Mouse (Mus musculus) adrenal gland (tissue): Measurements from ENCODE around the gene Gphb5.
"Not testable (repeated sequence)": the region's sequence is repeated elsewhere in the genome, so short reads cannot be mapped to it uniquely, and the experiment has no call there.

Source experiments
- intact Hi-C: fragments of 180-260 bp; cut with DNase I; formaldehyde crosslinking; loops from one replicate; pipeline ENCODE4 v1.15.1; 2025
- long read RNA-seq, 2 experiments: library from polyadenylated mRNA; unstranded; transcript quantifications; one replicate each; pipeline ENCODE4 v2.0.0; 2020; ENCODE audit warnings: borderline replicate concordance in 1 of 2; ENCODE audit not compliant: insufficient replicate concordance in 1 of 2

Gphb5 gene
- long read RNA-seq, experiment 1 = 0 reads
- long read RNA-seq, experiment 2 = 0 reads

GRCm38 (mm10) chr12:75416681-75417080, at the start of gene Gphb5:
Gphb5 (minus strand) TSS chr12:75416781.
- intact Hi-C loops = no loop called here

GRCm38 (mm10) chr12:75466206-75466605, 49.6 kb upstream of the Gphb5 start:
- intact Hi-C loops = loop anchor here (5.0 kb wide), 2 partner anchors 131 to 311 kb away; partner anchors contain the start of gene Ppp2r5e

GRCm38 (mm10) chr12:75464016-75464769, 47.6 kb upstream of the Gphb5 start:
- intact Hi-C loops = loop anchor here (5.0 kb wide), 1 partner anchor 183 kb away; no protein-coding TSS in a partner anchor

GRCm38 (mm10) chr12:75460561-75460960, 44.0 kb upstream of the Gphb5 start:
- intact Hi-C loops = loop anchor here (5.0 kb wide), 1 partner anchor 187 kb away; no protein-coding TSS in a partner anchor

- intact Hi-C loops = loop anchor here (5.0 kb wide), 1 partner anchor 188 kb away; no protein-coding TSS in a partner anchor
These were observed 43.1 kb upstream of the Gphb5 start for GRCm38 (mm10) chr12:75459656-75460055.

GRCm38 (mm10) chr12:75453441-75453840, 36.9 kb upstream of the Gphb5 start:
- intact Hi-C loops = no loop called here

GRCm38 (mm10) chr12:75453027-75453426, 36.4 kb upstream of the Gphb5 start:
- intact Hi-C loops = no loop called here

- intact Hi-C loops = no loop called here
These were observed 34.0 kb upstream of the Gphb5 start for GRCm38 (mm10) chr12:75450592-75450991.

GRCm38 (mm10) chr12:75450011-75450410, 33.4 kb upstream of the Gphb5 start:
- intact Hi-C loops = no loop called here

GRCm38 (mm10) chr12:75449475-75449966, 32.9 kb upstream of the Gphb5 start:
- intact Hi-C loops = no loop called here

- intact Hi-C loops = no loop called here
These were observed 32.3 kb upstream of the Gphb5 start for GRCm38 (mm10) chr12:75448921-75449320.

GRCm38 (mm10) chr12:75446245-75446644, 29.7 kb upstream of the Gphb5 start:
- intact Hi-C loops = no loop called here

GRCm38 (mm10) chr12:75432400-75432799, 15.8 kb upstream of the Gphb5 start:
- intact Hi-C loops = not testable (repeated sequence)

- intact Hi-C loops = no loop called here
These were observed 13.3 kb upstream of the Gphb5 start for GRCm38 (mm10) chr12:75429685-75430396.

- intact Hi-C loops = no loop called here
These were observed 12.1 kb upstream of the Gphb5 start for GRCm38 (mm10) chr12:75428719-75429118.

- intact Hi-C loops = no loop called here
These were observed 9.3 kb upstream of the Gphb5 start for GRCm38 (mm10) chr12:75425882-75426281.

- intact Hi-C loops = no loop called here
These were observed 8.2 kb upstream of the Gphb5 start for GRCm38 (mm10) chr12:75424817-75425216.

GRCm38 (mm10) chr12:75424359-75424758, 7.8 kb upstream of the Gphb5 start:
- intact Hi-C loops = no loop called here

- intact Hi-C loops = no loop called here
These were observed 1.6 kb downstream of the Gphb5 start for GRCm38 (mm10) chr12:75414991-75415390.

GRCm38 (mm10) chr12:75412964-75413363, 3.6 kb downstream of the Gphb5 start:
- intact Hi-C loops = no loop called here

- intact Hi-C loops = no loop called here
These were observed 19.5 kb downstream of the Gphb5 start for GRCm38 (mm10) chr12:75397077-75397476.

- intact Hi-C loops = no loop called here
These were observed 20.0 kb downstream of the Gphb5 start for GRCm38 (mm10) chr12:75396616-75397015.
